Mouse (Mus musculus): ENCODE data around the gene Cdc6. TPM values are rescaled to one million over a fixed set of nuclear protein-coding genes. Genes with fewer than 3 reads are reported as not detected.

Cdc6 gene
- polyA plus RNA-seq, 1 experiment from 2014 or later, result 65.1 TPM

- WGBS, result 65% methylated on average over 8 of the region's 8 CpGs
- H3K27me3 ChIP-seq (replicated peaks; ENCODE audit: low read depth, poor library complexity, severe bottlenecking), result no peaks in the 10 kb centered on the region
- DNase-seq (ENCODE audit: low spot score), result peak; percentile 20
- peaks cover 97% of the 10 kb centered on the region for H3K4me1 ChIP-seq
- no peaks in the 10 kb centered on the region for H3K9me3 ChIP-seq
- H3K27ac ChIP-seq (replicated peaks), result peak overlapping the region; percentile 94
- H3K36me3 ChIP-seq (replicated peaks), result peaks cover 23% of the 10 kb centered on the region
- peak overlapping the region; percentile 88 for H3K4me3 ChIP-seq
These were observed 35.5 kb downstream of the Cdc6 start for GRCm38 (mm10) chr11:98942923-98943641.

- DNase-seq (ENCODE audit: low spot score), result peak; percentile 23
- Histone ChIP-seq H3K4me1 (peaks cover 94% of the 10 kb centered on the region), H3K27me3 (replicated peaks; ENCODE audit: low read depth, poor library complexity, severe bottlenecking) (no peaks in the 10 kb centered on the region), H3K36me3 (replicated peaks) (peaks cover 24% of the 10 kb centered on the region), H3K27ac (replicated peaks) (peak overlapping the region; percentile 94), H3K4me3 (peak overlapping the region; percentile 88), H3K9me3 (no peaks in the 10 kb centered on the region)
- 26% methylated on average over 14 of the region's 14 CpGs for WGBS
These were observed 36.3 kb downstream of the Cdc6 start for GRCm38 (mm10) chr11:98943741-98944461.

- Histone ChIP-seq H3K4me3 (peak overlapping the region; percentile 88), H3K4me1 (peaks cover 93% of the 10 kb centered on the region), H3K36me3 (replicated peaks) (peaks cover 29% of the 10 kb centered on the region), H3K9me3 (no peaks in the 10 kb centered on the region), H3K27ac (replicated peaks) (peak overlapping the region; percentile 94), H3K27me3 (replicated peaks; ENCODE audit: low read depth, poor library complexity, severe bottlenecking) (no peaks in the 10 kb centered on the region)
- peak; percentile 21 for DNase-seq (ENCODE audit: low spot score)
- 22% methylated on average over 11 of the region's 11 CpGs for WGBS
These were observed 37.5 kb downstream of the Cdc6 start for GRCm38 (mm10) chr11:98944897-98945604.

GRCm38 (mm10) chr11:98945605-98945977 is 38.0 kb downstream of the Cdc6 start:
- no peak for DNase-seq (ENCODE audit: low spot score)
- Histone ChIP-seq H3K4me1 (peaks cover 93% of the 10 kb centered on the region), H3K27me3 (replicated peaks; ENCODE audit: low read depth, poor library complexity, severe bottlenecking) (no peaks in the 10 kb centered on the region), H3K9me3 (no peaks in the 10 kb centered on the region), H3K27ac (replicated peaks) (peak overlapping the region; percentile 94), H3K4me3 (no peak overlapping the region), H3K36me3 (replicated peaks) (peaks cover 33% of the 10 kb centered on the region)
- 39% methylated on average over 3 of the region's 3 CpGs for WGBS

GRCm38 (mm10) chr11:98947969-98948569 is 40.5 kb downstream of the Cdc6 start:
- Histone ChIP-seq H3K27me3 (replicated peaks; ENCODE audit: low read depth, poor library complexity, severe bottlenecking) (no peaks in the 10 kb centered on the region), H3K9me3 (no peaks in the 10 kb centered on the region), H3K4me1 (peaks cover 86% of the 10 kb centered on the region), H3K4me3 (no peak overlapping the region), H3K27ac (replicated peaks) (no peak overlapping the region), H3K36me3 (replicated peaks) (peaks cover 58% of the 10 kb centered on the region)
- no peak for DNase-seq (ENCODE audit: low spot score)
- 87% methylated on average over 18 of the region's 18 CpGs for WGBS

- H3K4me3 ChIP-seq, result no peak overlapping the region
- H3K27ac ChIP-seq (replicated peaks), result no peak overlapping the region
- H3K27me3 ChIP-seq (replicated peaks; ENCODE audit: low read depth, poor library complexity, severe bottlenecking), result no peaks in the 10 kb centered on the region
- H3K9me3 ChIP-seq, result no peaks in the 10 kb centered on the region
- no peak for DNase-seq (ENCODE audit: low spot score)
- WGBS, result 65% methylated on average over 12 of the region's 12 CpGs
- peaks cover 58% of the 10 kb centered on the region for H3K36me3 ChIP-seq (replicated peaks)
- H3K4me1 ChIP-seq, result peaks cover 86% of the 10 kb centered on the region
These were observed 41.8 kb downstream of the Cdc6 start for GRCm38 (mm10) chr11:98949242-98949957.

GRCm38 (mm10) chr11:98949958-98950460 is 42.4 kb downstream of the Cdc6 start:
- H3K27ac ChIP-seq (replicated peaks), result peak overlapping the region; percentile 54; the same call in 1 of the 2 replicates
- H3K9me3 ChIP-seq, result no peaks in the 10 kb centered on the region
- H3K4me3 ChIP-seq, result no peak overlapping the region
- WGBS, result 89% methylated on average over 7 of the region's 7 CpGs
- no peak for DNase-seq (ENCODE audit: low spot score)
- peaks cover 58% of the 10 kb centered on the region for H3K36me3 ChIP-seq (replicated peaks)
- H3K27me3 ChIP-seq (replicated peaks; ENCODE audit: low read depth, poor library complexity, severe bottlenecking), result no peaks in the 10 kb centered on the region
- H3K4me1 ChIP-seq, result peaks cover 86% of the 10 kb centered on the region

GRCm38 (mm10) chr11:98950484-98950883 is 42.9 kb downstream of the Cdc6 start:
- H3K4me3 ChIP-seq, result no peak overlapping the region
- no peaks in the 10 kb centered on the region for H3K9me3 ChIP-seq
- H3K27me3 ChIP-seq (replicated peaks; ENCODE audit: low read depth, poor library complexity, severe bottlenecking), result no peaks in the 10 kb centered on the region
- 88% methylated on average over 9 of the region's 9 CpGs for WGBS
- peaks cover 86% of the 10 kb centered on the region for H3K4me1 ChIP-seq
- no peak overlapping the region for H3K27ac ChIP-seq (replicated peaks)
- peaks cover 58% of the 10 kb centered on the region for H3K36me3 ChIP-seq (replicated peaks)
- no peak for DNase-seq (ENCODE audit: low spot score)

- no peaks in the 10 kb centered on the region for H3K9me3 ChIP-seq
- H3K4me1 ChIP-seq, result peaks cover 86% of the 10 kb centered on the region
- peak overlapping the region; percentile 30; the same call in 1 of the 2 replicates for H3K27ac ChIP-seq (replicated peaks)
- H3K27me3 ChIP-seq (replicated peaks; ENCODE audit: low read depth, poor library complexity, severe bottlenecking), result no peaks in the 10 kb centered on the region
- no peak overlapping the region for H3K4me3 ChIP-seq
- peaks cover 56% of the 10 kb centered on the region for H3K36me3 ChIP-seq (replicated peaks)
- DNase-seq (ENCODE audit: low spot score), result no peak
- 75% methylated on average over 16 of the region's 16 CpGs for WGBS
These were observed 43.7 kb downstream of the Cdc6 start for GRCm38 (mm10) chr11:98951026-98951906.

- no peak overlapping the region for H3K27ac ChIP-seq (replicated peaks)
- DNase-seq (ENCODE audit: low spot score), result no peak
- H3K4me3 ChIP-seq, result no peak overlapping the region
- WGBS, result 62% methylated on average over 1 of the region's 1 CpGs
- H3K27me3 ChIP-seq (replicated peaks; ENCODE audit: low read depth, poor library complexity, severe bottlenecking), result no peaks in the 10 kb centered on the region
- H3K4me1 ChIP-seq, result peaks cover 83% of the 10 kb centered on the region
- no peaks in the 10 kb centered on the region for H3K9me3 ChIP-seq
- H3K36me3 ChIP-seq (replicated peaks), result peaks cover 63% of the 10 kb centered on the region
These were observed 44.5 kb downstream of the Cdc6 start for GRCm38 (mm10) chr11:98952111-98952510.

- no peak for DNase-seq (ENCODE audit: low spot score)
- Histone ChIP-seq H3K4me3 (peak overlapping the region; percentile 42; the same call in 1 of the 2 replicates), H3K9me3 (no peaks in the 10 kb centered on the region), H3K36me3 (replicated peaks) (peaks cover 64% of the 10 kb centered on the region), H3K4me1 (peaks cover 77% of the 10 kb centered on the region), H3K27me3 (replicated peaks; ENCODE audit: low read depth, poor library complexity, severe bottlenecking) (no peaks in the 10 kb centered on the region), H3K27ac (replicated peaks) (peak overlapping the region; percentile 82)
- WGBS, result 55% methylated on average over 2 of the region's 2 CpGs
These were observed 45.1 kb downstream of the Cdc6 start for GRCm38 (mm10) chr11:98952736-98953135.
